Mouse (Mus musculus) G1E (cell line): Measurements from ENCODE around the gene Snrk. TPM values are rescaled to one million over a fixed set of nuclear protein-coding genes. Genes with fewer than 3 reads are reported as not detected.
A peak's percentile ranks its signal among the peaks of the same experiment; 100 is the strongest.

ENCODE experiments used
- ATAC-seq: 2 replicates; pipeline ENCODE4 v1.8.0; 2016; ENCODE audit warnings: mild to moderate bottlenecking; ENCODE audit not compliant: insufficient number of reproducible peaks, poor library complexity, low FRiP score, severe bottlenecking; ENCODE audit errors: extremely low read depth
- DNase-seq: peaks from one replicate; pipeline ENCODE4 v3.0.0; 2012; ENCODE audit warnings: low spot score
- H3K27me3 ChIP-seq: 2 replicates; pipeline ENCODE4 v1.6.1; 2012; ENCODE audit warnings: mild to moderate bottlenecking, low read length, inconsistent platforms; ENCODE audit not compliant: insufficient read depth
- H3K36me3 ChIP-seq: replicated peaks from 2 replicates; pipeline ENCODE3; 2012; ENCODE audit warnings: mild to moderate bottlenecking, inconsistent platforms
- H3K4me1 ChIP-seq: 2 replicates; pipeline ENCODE4 v1.6.1; 2012; ENCODE audit warnings: low read depth, low read length, inconsistent platforms, mixed read lengths; ENCODE audit not compliant: insufficient read depth
- H3K4me3 ChIP-seq: 2 replicates; pipeline ENCODE4 v1.5.1; 2012; ENCODE audit warnings: low read depth, mild to moderate bottlenecking, inconsistent platforms, low read length, moderate library complexity, mixed read lengths
- H3K9me3 ChIP-seq: replicated peaks from 2 replicates; pipeline ENCODE4 v1.6.1; 2012; ENCODE audit warnings: inconsistent platforms
- CTCF ChIP-seq: IDR thresholded peaks from 2 replicates; pipeline ENCODE4 v1.5.1; 2012; ENCODE audit warnings: low read depth, low read length, inconsistent platforms, mixed read lengths
- GATA1 ChIP-seq: IDR thresholded peaks from 2 replicates; pipeline ENCODE4 v1.6.1; 2012; ENCODE audit warnings: borderline replicate concordance, low read length, inconsistent platforms, mixed read lengths
- GATA2 ChIP-seq: IDR thresholded peaks from 2 replicates; pipeline ENCODE4 v1.6.1; 2012; ENCODE audit warnings: low read depth, low read length, inconsistent platforms, borderline replicate concordance
- POLR2AphosphoS5 ChIP-seq: IDR thresholded peaks from 2 replicates; pipeline ENCODE4 v1.6.1; 2012; ENCODE audit warnings: low read depth, low read length, inconsistent platforms; ENCODE audit not compliant: insufficient replicate concordance
- TAL1 ChIP-seq: conservative IDR thresholded peaks from 2 replicates; pipeline ENCODE4 v1.6.1; 2012; ENCODE audit warnings: low read depth, low read length, inconsistent platforms, mixed read lengths
- polyA plus RNA-seq: library from polyadenylated mRNA; stranded (reverse); fragments of >175 nt; gene quantifications from 2 replicates; pipeline ENCODE4 v1.2.3, GENCODE M21; 2012
- total RNA-seq, 2 experiments: library from RNA; stranded (forward) in 1 of 2; stranded (reverse) in 1 of 2; fragments of 200-1000 nt in 1 of 2; fragments of >200 nt in 1 of 2; fragmentation: Nextera tagmentation in 1 of 2; gene quantifications; 2 replicates each; pipeline ENCODE4 v1.2.3; 2014 to 2017

Gene Snrk
- total and polyA plus RNA-seq, 3 experiments = 27.8 to 37.2 (median 29.5) TPM

DNA sequence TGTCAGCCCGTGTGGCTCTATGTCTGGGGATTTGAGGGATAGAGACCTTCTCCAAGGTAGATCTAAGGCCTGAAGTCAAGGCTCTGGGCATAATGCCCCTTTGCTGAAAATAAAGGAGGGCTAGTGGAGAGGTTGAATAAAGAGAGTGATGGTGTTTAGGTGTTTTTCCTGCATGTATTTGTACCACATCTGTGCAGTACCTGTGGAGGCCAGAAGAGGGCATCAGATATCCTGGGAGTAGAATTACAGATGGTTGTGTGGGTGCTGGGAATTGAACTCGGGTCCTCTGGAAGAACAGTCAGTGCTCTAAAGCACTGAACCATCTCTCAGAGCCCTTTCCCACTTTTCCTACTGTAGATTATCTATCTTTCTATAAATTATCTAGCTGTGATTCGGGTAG is 27.7 kb downstream of the Snrk start:
- Histone ChIP-seq H3K4me1 (peaks cover 11% of the 10 kb centered on the region), H3K36me3 (peaks cover 41% of the 10 kb centered on the region), H3K4me3 (no peak overlapping the region), H3K9me3 (no peaks in the 10 kb centered on the region; the same call in none of the 2 replicates), H3K27me3 (no peaks in the 10 kb centered on the region)
- DNase-seq (no peak), ATAC-seq (no peak)
- TF ChIP-seq CTCF (0 out of 2 replicates have a peak, but pooled peaks have one; percentile 17), TAL1 (no peak)

DNA sequence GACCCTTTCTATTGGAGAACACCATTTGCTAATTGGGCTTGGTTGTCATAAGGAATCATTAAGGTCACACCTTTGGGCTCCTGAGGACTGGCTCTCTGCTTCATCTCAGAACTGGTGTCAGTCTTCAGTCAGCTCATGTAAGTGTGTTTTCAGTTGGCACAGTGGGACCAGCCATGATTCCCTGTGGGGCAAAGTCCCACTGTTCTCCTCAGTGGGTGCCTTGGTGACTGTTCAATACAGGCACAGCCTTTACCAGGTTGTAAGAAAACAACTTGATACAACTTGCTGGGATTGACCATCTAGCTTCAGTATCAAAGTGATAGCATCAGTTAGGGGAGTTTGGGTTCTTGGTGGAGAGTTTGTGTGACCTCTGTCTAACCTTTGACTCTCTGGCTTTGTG is 28.6 kb downstream of the Snrk start:
- TF ChIP-seq GATA1 (no peak), TAL1 (no peak), CTCF (no peak), GATA2 (no peak), POLR2AphosphoS5 (no peak)
- no peak overlapping the region for H3K4me3 ChIP-seq
- no peaks in the 10 kb centered on the region; the same call in none of the 2 replicates for H3K9me3 ChIP-seq
- H3K36me3 ChIP-seq = peaks cover 42% of the 10 kb centered on the region
- peaks cover 11% of the 10 kb centered on the region for H3K4me1 ChIP-seq
- DNase-seq (no peak), ATAC-seq (no peak)
- no peaks in the 10 kb centered on the region for H3K27me3 ChIP-seq

GRCm38 (mm10) chr9:122146124-122146870 is 29.2 kb downstream of the Snrk start:
- Histone ChIP-seq H3K4me3 (no peak overlapping the region), H3K9me3 (no peaks in the 10 kb centered on the region; the same call in none of the 2 replicates), H3K27me3 (no peaks in the 10 kb centered on the region), H3K36me3 (peaks cover 42% of the 10 kb centered on the region), H3K4me1 (peaks cover 11% of the 10 kb centered on the region)
- ATAC-seq (no peak), DNase-seq (no peak)
- TF ChIP-seq POLR2AphosphoS5 = no peak
- TF ChIP-seq GATA1 = no peak
- no peak for TF ChIP-seq GATA2

- H3K9me3 ChIP-seq = no peaks in the 10 kb centered on the region; the same call in none of the 2 replicates
- H3K4me1 ChIP-seq = peaks cover 11% of the 10 kb centered on the region
- no peak for DNase-seq
- no peak overlapping the region for H3K4me3 ChIP-seq
- peaks cover 40% of the 10 kb centered on the region for H3K36me3 ChIP-seq
- H3K27me3 ChIP-seq = no peaks in the 10 kb centered on the region
- no peak for ATAC-seq
- TF ChIP-seq GATA2 (no peak), CTCF (no peak), POLR2AphosphoS5 (no peak), GATA1 (no peak), TAL1 (no peak)
These were observed 31.3 kb downstream of the Snrk start for GRCm38 (mm10) chr9:122148356-122148755.

DNA sequence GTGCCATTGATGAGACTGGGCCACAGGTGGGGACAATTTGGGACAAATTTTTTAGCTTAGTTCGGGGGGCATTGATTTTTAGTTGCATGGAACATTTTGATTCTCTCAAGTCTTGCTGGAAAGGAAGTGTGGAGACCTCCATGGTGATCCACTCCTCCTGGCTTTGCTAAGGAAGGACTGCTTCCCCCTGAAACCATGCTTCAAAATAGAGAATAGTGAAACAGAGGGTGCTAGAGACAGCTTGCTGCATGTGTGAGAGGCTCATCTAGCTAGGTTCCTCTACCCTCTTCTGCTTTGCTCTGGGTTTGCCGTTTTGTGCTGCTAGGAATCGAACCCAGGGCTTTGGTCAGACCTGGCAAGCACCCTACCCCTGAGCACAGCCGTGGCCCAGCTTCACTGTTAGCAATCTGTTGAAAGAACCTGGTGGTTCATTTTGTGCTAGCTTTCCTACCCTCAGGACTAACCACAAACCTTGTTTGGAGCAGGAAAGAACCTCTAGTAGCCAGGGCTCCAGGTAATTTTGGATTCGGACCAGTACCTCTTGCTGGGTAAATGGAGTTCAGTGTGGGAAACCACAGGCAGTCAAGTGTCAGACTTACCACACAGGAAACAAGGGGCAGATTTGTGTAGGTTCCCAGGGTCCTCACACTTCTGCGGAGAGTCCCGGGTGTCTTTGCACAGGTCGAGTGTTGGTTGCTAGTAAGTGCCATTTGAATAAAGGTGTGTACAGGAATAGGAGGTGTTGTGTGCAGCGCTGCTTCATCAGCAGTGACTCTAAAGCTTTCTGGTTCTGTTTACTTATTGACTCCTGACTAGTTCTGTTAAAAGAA is 33.1 kb downstream of the Snrk start:
- TF ChIP-seq GATA1 (no peak), CTCF (no peak), TAL1 (no peak), GATA2 (no peak), POLR2AphosphoS5 (no peak)
- peaks cover 11% of the 10 kb centered on the region for H3K4me1 ChIP-seq
- ATAC-seq (no peak), DNase-seq (no peak)
- H3K27me3 ChIP-seq = no peaks in the 10 kb centered on the region
- H3K36me3 ChIP-seq = peaks cover 41% of the 10 kb centered on the region
- no peaks in the 10 kb centered on the region for H3K9me3 ChIP-seq
- no peak overlapping the region for H3K4me3 ChIP-seq

DNA sequence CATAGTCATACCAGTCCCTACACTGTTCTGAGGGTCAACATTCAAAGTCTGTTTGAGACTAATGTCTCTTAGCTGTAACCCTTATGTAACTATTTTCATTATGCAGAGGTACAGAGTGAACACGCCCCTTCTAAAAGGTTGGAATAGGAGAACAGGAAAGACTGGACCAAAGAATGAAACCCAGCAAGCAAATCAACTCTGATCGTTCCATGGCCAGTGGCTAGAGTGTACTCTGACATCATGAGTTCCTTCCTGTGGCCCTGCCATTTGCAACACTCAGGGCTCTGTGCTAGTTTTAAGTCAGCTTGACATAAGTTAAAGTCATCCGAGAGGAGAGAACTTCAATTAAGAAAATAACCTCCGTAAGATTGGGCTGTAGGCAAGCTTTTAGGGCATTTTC is 35.0 kb downstream of the Snrk start:
- ATAC-seq (no peak), DNase-seq (no peak)
- Histone ChIP-seq H3K4me3 (no peak overlapping the region), H3K9me3 (peaks cover 4% of the 10 kb centered on the region), H3K4me1 (no peaks in the 10 kb centered on the region), H3K27me3 (no peaks in the 10 kb centered on the region), H3K36me3 (peaks cover 48% of the 10 kb centered on the region)
- TF ChIP-seq CTCF = no peak
- no peak for TF ChIP-seq TAL1
- no peak for TF ChIP-seq POLR2AphosphoS5
